Mouse (Mus musculus): ENCODE data around the gene Chrm3.
A peak's percentile ranks its signal among the peaks of the same experiment; 100 is the strongest.
"Not testable (repeated sequence)": the region's sequence is repeated elsewhere in the genome, so short reads cannot be mapped to it uniquely, and the experiment has no call there.

Chrm3 gene

GRCm38 (mm10) chr13:10360777-10361176 is at the start of gene Chrm3:
Gene Chrm3 (minus strand): TSS chr13:10360847.
- peak; percentile 65 for DNase-seq

DNA sequence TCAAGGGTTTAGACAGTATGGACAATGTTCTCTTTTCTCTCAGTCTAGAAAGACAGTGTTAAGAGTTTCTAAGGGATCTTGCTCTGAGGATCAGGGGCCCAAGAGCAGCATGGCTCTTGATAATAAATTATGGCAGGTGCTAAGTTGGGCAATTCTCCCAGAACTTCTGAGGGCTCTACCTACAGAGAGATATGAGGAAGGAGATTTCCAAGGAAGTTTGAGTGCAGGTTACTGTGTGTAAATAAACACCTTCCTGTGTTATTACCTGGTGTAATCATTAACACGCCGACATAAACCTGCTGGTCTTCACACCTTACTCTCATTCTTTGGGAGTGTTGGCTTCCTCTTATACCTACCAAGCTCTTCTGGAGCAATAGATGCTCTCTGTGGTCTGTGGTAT is 33.7 kb upstream of the Chrm3 start:
- DNase-seq = no peak

DNA sequence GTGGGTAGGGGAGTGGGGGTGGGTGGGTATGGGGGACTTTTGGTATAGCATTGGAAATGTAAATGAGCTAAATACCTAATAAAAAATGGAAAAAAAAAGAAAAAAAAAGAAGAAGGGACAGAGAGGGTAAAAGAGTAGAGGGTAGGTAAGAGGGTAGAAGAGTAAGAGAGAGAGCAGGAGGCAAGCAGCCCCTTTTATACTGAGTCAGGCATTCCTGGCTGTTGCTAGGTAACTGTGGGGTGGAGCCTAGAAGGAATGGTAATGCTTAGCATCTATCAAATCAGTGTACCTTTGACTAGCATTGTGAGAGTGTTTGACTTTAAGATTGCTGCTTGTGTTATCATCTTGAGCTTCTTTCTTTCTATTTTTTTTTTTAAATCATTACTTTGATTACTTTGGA is 14.8 kb upstream of the Chrm3 start:
- DNase-seq = not testable (repeated sequence)

DNA sequence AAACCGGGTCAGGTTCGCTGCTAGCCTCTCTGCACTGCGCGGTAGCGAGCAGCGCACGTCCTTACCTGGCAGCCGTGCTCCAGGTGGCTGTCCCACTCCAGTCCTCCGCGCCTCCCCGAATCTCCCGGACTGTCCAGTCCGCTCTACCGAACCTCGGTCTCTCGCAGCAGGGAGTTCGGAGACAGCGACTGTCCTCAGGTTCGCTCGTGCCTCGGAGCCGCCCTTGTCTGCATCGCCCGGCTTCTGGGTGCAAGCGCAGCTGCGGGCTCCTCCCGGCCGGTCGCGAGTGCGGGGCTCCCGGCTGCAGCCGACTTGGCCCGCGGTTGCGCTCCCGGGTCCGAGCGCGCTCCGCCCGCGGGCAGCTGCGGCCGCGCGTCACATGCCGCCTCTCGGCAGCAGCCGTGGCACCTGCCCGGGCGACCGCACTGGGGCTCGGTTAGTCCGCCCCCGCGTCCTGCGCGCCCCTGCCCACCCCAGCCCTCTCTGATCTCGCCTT is 400 bp downstream of the Chrm3 start:
- DNase-seq = peak; percentile 39

DNA sequence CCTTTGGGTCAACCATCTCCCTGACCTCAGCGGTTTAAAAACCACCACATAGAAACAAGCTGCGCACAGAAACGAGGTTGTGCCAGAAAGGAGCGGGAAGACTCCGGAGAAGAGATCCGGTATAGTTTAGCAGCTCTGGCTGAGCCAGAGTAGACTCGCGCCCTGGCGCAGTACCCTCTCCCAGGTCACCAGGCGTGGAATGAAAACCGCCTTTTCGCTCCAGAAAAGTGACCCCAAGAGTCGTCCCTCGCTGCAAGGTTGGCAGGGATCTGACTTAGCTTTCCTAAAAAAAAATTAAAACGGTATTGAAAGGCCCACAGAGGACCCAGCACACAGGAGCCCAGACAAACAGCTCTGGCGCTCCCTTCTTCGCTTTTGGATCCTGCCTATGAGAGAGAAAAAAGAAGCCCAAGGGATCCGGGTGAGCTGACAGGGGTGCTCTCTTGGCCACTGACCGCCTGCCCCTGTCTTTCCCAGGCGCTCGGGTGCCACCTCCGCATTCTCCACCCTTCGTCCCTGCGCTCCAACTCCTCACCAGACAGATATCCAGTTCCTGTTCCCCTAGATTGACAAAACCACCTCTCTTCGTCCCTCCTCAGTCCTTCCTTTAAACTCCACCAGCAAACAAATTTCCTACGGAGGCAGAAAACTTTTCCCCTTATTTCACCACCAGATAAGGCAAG is 990 bp downstream of the Chrm3 start:
- peak; percentile 18 for DNase-seq

DNA sequence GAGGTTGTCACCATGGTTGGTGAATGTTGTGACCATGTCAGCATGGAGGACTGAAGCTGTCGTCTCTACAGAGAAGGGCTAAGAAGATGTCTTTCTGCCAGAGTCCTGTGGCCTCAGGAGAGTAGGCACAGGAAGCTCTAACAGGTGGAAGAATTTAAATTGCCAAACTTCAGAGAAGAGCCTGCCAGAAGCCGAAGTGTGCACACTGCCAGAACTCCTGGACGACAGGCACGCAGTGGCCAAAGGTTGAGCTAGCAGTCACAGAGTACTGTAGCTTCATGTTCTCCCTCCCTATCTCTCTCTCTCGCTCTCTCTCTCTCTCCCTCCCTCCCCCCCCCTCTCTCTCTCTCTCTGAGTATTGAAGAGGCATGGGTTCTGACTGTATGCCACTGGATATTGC is 4.9 kb downstream of the Chrm3 start:
- DNase-seq = no peak

GRCm38 (mm10) chr13:10354885-10355575 is 5.6 kb downstream of the Chrm3 start:
- DNase-seq = no peak

DNA sequence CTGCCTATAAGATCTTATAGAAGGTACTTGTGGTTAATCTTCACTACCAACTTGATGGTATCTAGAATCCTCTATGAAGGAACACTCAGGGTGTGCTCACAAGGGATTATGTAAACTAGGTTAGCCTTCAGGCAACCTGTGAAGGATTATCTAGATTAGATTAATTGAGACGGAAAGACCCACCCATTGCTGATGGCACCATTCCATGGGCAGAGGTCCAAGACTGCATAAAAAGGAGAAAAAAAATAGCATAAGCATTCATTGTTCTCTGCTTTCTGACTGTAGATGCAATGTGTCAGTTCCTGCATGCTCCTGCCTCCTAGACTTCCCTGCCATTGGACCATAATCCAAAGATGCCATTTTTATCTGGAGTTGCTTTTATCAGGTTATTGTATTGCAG is 8.5 kb downstream of the Chrm3 start:
- peak; percentile 20 for DNase-seq

GRCm38 (mm10) chr13:10344362-10344761 is 16.3 kb downstream of the Chrm3 start:
- DNase-seq = no peak

GRCm38 (mm10) chr13:10335558-10335957 is 25.1 kb downstream of the Chrm3 start:
- no peak for DNase-seq

DNA sequence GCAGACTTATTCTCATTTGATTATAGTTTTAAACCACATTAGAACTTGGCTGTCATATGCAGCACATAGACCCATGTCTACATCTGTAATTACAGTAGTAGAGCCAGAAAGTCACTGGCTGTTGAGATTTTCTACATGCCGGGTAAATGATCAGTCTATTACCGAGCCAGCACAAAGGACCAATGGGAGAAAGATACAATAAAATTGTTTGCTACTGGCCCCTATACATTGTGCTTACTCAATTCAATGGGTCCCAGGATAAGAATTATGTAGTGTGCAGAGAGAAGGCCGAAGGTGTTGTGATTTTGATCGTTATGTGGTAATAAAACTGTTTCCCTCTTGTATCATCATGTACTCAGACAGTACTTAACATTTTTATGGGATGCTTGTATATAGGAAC is 27.9 kb downstream of the Chrm3 start:
- DNase-seq = no peak

DNA sequence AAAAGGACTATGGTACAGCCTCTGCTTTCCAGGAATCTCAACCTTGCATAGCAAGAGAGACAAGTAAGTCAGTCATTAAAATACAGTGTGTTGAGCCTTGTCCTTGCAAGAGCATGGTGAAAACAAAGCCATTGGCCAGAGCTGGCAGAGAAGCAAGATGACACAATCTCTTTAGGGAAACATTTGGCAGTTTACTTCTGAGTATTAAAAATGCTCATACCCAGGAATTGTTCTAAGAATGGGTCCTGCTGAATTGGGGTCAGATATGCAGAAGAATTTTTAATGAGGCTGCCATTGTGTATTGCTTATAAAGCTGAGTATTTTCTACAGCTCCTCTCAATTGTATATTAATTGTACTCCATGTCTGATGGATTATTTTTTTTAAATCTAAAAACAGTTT is 50.8 kb downstream of the Chrm3 start:
- no peak for DNase-seq

DNA sequence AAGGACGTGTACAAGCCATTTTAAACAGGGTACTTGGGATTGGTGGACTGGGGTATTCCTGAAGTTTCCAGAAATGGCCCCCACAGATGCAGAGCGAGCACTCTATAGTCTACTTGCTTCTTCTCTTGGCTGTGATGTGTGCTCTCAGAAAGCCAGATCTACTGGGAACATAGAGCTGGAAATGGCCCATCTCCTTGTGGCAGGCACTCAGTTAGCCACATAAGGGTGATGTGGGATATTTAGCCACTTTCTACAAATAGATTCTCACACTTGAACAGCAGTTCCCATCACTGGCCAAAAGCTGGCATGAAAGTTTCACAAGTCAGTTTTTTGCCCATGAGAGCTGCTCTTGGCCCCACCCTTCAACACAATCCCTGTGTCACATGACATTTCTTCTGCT is 65.5 kb downstream of the Chrm3 start:
- no peak for DNase-seq

- no peak for DNase-seq
These were observed 76.3 kb downstream of the Chrm3 start for GRCm38 (mm10) chr13:10284331-10284730.

GRCm38 (mm10) chr13:10274907-10275306 is 85.7 kb downstream of the Chrm3 start:
- DNase-seq = no peak

DNA sequence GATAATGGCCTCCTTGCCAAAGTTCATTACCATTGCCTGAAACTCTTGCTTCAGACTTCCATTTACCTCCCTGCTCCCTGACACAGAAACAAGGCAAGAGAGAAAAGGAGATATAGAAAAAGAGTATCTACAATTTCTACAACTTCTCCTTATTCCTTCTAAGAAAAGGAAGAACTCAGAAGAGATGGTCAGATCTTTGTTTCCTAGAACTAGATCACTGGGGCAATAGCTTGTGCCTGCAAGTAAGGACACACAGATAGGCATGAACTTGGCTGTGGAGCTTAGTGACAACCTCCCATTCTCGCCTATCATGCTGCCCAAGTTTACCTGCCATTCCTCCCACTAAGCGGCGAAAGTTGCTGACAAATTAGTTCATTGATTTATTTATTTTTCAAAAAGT is 96.9 kb downstream of the Chrm3 start:
- DNase-seq = no peak

- no peak for DNase-seq
These were observed 107.6 kb downstream of the Chrm3 start for GRCm38 (mm10) chr13:10253049-10253448.

DNA sequence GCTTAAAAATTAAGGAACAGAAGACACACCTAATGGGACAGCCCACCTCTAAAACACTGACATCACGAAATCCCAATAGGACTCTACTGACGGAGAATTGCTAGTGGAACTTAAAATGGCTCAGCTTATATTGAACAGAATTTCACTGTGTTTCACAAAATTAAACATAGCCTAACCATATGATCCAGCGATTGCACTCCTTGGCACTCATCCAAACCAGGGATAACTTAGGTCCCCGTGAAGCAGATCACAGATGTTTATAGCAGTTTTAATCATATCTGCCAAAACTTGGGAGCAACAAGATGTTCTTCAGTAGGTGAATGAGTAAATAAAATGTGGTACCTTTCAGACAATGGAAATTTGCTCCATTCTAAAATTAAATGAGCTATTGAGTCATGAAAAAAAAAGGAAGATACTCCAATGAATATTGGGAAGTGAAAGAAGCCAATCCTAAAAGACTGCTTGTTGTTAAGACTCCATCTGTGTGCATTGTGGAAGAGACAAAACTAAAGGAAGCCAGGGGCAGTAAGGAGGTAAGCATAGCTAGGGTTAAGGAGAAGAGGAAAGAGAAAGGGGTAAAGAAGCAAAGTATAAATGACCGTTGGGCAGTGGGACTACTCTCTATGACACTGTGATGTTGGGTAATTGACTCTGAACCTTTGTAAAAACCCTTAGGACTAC is 109.0 kb downstream of the Chrm3 start:
- DNase-seq = no peak

DNA sequence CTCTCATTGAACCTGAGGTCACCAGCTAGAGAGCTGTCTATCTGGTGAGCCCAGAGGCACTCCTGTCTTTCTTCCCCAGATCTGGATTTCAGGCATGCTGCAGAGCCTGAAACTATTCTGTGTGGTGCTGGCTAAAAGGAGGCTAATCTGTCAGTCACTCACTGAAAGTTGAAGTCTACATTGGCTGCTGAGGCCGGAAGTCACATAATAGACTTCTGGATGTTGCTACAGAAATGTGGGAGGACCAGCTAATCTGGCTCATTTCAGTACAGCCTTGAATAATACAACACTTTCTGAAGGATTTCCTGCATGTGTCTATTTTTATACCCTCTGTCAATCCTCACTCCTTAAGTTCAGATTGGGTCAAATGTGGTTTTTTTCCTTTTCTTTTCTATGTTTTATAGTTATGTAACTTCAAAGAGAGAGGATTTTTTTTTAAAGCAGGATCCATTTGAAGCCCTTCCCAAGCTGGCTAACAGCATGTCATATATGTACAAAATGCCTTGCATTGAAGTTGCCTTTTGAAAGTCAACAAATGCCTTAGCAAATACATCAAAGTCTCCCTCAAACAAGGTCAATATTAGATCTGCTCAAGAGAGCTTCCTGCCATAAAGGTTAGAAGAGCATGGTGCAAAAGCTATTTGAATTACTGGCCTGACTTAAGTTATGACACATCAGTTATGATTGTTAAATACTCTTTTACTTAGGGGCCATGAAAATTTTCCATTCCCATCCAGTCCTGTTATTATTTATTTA is 116.2 kb downstream of the Chrm3 start:
- peak; percentile 18 for DNase-seq

DNA sequence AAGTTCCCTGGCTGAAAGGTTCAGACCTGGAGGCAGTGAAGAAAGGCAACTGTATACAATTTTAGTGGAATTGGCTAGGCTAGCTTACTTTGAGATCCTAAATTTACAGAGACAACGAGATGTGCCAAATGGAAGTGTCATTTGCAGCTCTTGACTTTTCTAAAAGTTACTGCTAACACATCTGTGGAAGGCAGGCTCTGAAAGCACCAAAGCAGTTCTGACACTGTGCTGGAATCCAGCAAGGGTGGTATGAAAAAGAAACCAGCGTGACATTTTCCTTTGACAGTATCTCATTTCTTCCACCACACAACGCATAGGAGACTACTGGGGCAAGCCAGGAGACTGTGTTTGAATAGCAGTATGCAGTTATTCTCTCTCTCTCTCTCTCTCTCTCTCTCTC is 120.4 kb downstream of the Chrm3 start:
- DNase-seq = no peak

DNA sequence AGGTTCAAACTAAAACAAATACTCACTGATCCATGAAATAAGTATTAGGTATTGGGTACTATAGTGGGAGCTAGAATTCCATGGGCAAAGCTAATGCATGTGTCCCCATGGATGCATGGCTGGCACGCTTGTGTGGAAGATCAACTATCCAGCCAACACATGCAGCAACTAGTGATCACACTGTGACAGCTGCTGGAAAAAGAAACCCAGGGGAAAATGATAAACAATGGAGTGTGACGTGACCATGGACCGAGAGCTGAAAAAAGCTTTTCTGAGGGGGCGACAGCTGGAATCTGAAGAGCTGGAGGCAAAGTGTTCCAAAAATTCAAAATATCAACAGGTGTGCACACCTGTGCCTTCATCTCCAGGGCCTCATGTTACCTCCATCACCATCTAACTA is 120.8 kb downstream of the Chrm3 start:
- DNase-seq = no peak

- DNase-seq = no peak
These were observed 123.0 kb downstream of the Chrm3 start for GRCm38 (mm10) chr13:10237616-10238015.

- DNase-seq = no peak
These were observed 124.4 kb downstream of the Chrm3 start for GRCm38 (mm10) chr13:10236279-10236678.

All from kidney, postnatal 10 days (tissue).